Mouse (Mus musculus) frontal cortex, postnatal 25 days (tissue): ENCODE data around the gene Srsf2.
"Not testable (repeated sequence)": the region's sequence is repeated elsewhere in the genome, so short reads cannot be mapped to it uniquely, and the experiment has no call there.

Experiments used
- DNase-seq, 2 experiments: peaks; one replicate each; pipeline ENCODE4 v3.0.0; 2022; ENCODE audit warnings: low spot score in 2 of 2

Srsf2 gene

GRCm38 (mm10) chr11:116852891-116853511 lies at the start of gene Srsf2:
Gene Srsf2, minus strand, starts transcription at chr11:116853094.
- DNase-seq: peak; percentile 96 to 98

DNA sequence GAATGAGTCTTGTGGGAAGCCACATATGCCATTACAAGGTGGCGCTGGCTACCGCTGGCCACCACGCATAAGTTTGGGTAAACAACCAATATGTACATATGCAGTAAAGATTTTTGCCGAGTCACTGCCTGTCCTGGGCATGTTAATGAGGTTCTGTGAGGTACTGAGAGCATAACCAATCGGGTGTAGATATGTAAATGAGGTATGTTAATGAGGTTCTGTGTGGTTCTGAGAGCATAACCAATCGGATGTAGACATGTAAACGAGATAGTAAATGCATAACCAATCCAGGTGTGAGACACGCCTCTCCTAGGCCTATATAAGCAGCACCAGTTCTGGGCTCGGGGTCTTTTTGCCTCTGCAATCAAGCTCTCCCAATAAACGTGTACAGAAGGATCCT lies 49.7 kb upstream of the Srsf2 start:
- DNase-seq: not testable (repeated sequence)

DNA sequence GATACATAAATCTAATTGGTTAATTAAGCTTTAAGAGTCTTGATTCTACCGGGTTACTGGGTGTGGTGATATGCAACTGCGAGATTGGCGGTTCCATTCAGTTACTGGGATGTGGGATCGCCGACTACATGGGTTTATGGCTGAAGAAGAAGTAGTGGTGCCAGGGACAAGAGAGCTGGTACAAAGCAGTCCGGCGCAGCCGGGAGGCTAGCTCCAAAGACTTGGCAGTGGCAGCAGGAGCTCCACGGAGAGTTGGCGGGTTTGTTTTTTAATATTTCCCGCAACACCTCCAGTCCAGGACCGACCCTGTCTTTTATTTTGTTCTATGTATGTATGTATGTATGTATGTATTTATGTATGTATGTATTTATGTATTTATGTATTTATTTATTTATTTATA lies 46.4 kb upstream of the Srsf2 start:
- DNase-seq: no peak

- DNase-seq: no peak
Observed at GRCm38 (mm10) chr11:116895402-116895801, 42.5 kb upstream of the Srsf2 start.

DNA sequence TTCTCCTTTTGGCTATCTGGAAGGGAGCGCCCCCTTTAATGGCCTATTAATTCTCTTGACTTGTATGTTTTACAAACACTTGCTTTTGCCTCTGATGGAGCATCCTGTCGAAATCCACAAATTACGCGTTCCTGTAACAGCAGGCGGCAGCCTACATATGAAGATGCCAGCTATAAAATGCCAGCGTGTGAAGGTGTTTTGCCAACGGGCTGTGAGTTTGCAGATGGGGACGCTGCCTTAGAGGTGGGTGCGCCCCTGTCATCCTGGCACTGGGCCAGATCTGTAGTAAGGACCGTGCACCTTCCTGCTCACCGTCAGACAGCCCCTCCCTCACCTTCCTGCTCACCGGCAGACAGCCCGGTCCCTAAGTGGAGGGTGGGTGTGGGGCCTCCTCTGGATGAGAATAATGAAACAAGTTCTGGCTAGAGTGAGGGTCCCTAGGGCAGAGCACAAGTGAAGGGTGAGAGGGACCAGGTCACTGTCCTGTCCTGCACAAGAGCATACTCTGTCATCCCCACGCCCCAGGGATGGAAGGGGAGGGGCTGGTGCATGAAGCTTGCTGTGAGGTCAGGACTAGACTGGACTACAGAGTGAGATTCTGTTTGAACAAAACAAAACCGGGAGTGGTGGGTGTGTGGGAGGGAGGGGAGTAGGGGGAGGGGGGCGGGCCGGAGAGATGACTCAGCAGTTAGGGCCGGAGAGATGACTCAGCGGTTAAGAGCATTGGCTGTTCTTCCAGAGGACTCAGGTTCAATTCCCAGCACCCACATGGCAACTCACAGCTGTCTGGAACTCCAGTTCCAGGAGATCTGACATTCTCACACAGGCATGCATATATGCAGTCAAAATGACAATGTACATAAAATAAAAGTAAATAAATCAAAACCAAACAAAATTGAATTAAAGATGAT lies 40.9 kb upstream of the Srsf2 start:
- DNase-seq: no peak

- DNase-seq: no peak
Observed at GRCm38 (mm10) chr11:116887136-116887535, 34.2 kb upstream of the Srsf2 start.

DNA sequence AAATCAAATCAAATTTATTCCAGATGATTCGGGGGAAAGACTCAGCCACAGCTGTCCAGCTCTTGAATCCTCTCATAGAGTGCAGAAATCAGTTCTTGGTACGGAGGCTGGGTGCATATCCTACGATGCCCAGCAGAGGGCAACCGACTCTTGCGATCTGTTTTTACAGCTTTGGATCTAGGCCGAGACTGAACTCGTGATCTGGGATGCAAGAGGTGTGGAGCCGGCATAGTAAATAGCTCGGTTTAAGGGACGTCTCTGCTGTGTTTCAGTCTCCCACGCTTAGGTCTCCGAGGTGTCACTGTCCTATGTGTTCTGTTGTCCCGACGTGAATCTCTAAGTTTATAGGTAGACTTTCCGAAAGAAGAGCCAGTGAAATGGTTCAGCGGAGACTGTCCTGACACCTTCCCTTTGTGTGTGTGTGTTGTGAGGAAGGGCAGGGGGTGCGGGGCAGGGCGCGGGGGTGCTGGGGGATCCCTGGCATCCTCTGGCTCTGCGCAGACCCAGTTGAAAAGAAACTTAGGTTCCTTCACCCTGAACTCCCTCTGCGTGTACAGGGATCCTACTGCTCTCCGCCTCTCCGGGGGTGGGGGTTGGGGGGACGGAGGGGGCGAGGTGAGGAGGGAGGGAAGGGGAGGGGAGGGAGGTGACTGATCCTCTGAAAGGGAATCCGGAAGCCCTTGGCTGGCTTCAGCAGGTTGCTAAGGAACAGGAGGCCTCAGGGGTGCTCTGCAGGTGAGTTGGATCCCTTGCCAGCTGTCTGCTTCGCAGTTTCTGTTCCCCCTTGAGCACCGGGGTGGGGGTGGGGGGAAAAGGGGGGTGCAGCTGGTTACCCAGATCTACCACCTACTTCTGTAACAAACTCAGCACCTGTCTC lies 32.6 kb upstream of the Srsf2 start:
- DNase-seq: peak; percentile 80 to 85

- DNase-seq: no peak
Observed at GRCm38 (mm10) chr11:116884061-116884460, 31.2 kb upstream of the Srsf2 start.

GRCm38 (mm10) chr11:116882446-116882845 lies 29.6 kb upstream of the Srsf2 start:
- DNase-seq: no peak

GRCm38 (mm10) chr11:116881440-116881839 lies 28.5 kb upstream of the Srsf2 start:
- DNase-seq: no peak

DNA sequence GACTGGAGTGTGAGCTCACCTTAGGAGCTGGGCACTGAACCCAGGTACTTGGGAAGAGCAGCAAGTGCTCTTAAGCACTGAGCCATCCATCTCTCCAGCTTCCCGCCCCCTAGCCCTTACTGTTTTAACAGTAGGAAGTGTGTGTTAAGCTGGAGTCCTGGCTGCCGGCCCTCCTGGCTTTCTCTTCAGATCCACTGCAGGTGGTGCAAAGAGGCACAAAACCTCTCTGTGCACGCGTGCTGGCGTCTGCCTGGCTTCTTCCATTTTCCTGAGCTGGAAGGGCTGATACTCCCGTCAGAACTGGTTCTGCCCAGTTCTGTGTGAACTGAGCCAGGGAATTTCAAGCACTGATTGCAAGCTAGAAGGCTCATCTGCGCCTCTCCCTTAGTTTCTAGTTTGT lies 27.9 kb upstream of the Srsf2 start:
- no peak for DNase-seq

GRCm38 (mm10) chr11:116878454-116878853 lies 25.6 kb upstream of the Srsf2 start:
- DNase-seq: no peak

DNA sequence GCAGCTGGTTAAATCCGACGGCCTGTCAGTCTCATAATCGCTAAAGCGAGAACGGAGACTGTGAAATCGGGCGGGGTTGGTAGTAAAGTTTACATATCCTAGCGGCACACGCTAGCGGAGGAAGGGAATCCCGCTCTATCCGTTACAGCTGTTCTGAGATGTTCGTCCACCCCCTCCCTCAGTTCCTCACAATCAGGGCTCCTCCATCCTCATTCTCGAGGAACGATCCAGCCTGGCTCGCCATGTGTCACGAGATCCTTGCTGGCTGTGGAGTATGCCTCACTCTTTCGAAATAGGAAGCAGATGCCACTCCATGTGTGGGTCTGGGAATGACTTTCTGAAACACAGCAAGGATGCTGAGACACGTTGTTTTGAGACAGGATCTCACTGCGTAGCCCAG lies 21.1 kb upstream of the Srsf2 start:
- DNase-seq: no peak

DNA sequence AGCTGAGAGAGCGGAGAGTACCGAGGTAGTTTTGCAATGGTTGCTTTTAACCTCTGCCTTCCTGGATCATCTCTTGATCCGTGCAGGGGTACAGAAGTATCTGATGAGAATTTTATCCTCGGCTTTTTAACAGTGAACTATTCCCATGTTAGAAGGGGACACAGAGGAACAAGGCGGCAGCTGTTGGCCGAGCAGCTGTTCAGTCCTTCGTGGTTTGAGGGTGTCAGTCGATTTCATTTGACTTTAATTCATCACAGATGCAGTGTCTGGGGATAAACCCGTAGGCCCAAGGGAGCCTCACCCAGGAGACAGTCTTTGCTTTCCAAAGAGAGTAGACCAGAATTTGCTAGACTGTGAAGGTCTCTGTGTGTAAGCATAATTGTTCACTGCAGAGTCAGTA lies 18.6 kb upstream of the Srsf2 start:
- DNase-seq: no peak

DNA sequence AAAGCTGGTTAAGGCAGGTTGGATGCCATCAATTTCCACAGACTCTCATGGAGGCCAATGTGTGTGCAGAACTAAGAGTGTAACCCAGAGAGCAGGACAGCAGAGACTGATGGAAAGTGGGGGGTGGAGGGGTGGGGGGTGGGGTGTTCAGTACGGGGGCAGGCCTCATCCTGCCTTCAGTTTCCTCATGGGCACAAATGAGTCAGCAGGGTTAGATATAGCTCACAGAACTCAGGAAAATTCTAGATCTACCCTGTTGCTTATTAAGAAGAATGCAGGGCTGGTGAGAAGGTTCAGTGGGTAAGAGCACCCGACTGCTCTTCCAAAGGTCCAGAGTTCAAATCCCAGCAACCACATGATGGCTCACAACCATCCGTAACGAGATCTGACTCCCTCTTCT lies 16.7 kb upstream of the Srsf2 start:
- DNase-seq: no peak

DNA sequence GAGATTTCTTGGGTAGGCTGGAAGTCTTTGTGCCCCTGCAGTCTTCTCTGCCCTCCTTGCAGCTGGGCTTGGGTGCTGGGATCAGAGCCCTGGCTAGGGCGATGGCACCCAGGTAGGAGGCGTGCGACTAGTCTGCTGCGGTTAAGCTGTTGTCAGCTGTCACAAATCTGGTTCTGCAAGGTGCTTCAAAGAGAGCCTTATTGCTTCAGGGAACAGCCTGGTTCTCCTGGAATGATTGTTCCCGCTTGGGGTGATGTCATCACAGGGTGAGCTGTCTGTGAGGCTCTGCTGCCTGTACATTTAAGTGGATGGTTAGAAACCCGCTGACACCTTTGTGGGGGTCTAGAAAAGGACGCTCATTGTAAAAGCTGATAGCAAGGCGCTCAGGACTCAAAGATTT lies 16.3 kb upstream of the Srsf2 start:
- DNase-seq: no peak

GRCm38 (mm10) chr11:116868129-116868528 lies 15.2 kb upstream of the Srsf2 start:
- DNase-seq: no peak

DNA sequence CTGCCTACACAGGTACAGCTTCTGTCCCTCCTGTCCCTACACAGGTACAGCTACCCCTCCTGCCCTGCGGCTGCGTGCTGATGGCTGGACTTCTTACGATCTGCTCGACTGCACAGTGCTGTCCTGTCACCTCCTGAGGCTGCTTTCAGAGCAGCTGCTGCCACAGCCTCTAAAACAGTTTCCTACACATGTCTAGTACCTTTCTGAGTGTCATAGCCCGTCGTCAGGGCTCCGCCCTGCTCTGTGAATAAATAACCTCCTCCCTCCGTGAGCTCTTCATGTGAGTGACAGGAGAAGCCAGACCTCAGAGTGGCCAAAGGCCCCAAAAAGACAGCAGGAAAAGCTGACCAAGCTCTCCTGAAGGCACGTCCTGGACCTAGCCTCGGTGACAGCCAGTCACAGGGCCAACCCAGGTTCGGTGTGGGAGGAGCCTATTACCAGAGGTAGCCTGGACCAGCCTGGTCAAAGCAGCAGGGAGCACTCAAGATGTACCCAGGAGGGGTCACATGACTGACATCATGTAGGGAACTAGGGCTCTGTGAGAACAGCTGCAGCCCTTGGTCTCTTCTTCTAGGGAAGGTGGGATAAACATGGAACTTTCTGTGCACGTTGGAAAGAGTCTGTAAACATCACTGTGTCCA lies 13.2 kb upstream of the Srsf2 start:
- DNase-seq: no peak

GRCm38 (mm10) chr11:116864444-116864843 lies 11.6 kb upstream of the Srsf2 start:
- no peak for DNase-seq

GRCm38 (mm10) chr11:116857183-116857850 lies 4.4 kb upstream of the Srsf2 start:
- no peak for DNase-seq

- no peak for DNase-seq
Observed at GRCm38 (mm10) chr11:116854279-116854678, 1.4 kb upstream of the Srsf2 start.
